Comparison of ENCODE assay signal across 7 mouse cellular contexts in the genomic region with DNA sequence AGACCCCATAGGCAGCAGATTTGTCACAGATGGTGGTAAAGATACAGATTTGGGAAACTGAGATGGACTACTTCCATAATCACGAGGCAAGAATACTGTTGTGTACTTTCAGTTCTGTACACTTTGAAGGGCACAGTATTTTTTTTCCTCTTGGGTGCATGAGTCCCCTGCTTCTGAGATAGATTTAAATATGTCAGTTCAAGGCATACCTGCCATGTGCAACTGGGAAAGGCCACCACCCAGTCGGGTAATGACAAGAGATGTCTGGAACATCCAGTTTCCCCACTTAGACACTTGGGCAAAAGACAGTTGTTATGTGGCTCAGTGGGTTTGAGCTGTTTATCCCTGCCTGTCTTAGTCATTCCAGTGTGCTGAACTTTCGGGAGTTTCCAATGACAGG. TPM values are rescaled to one million over a fixed set of nuclear protein-coding genes. Genes with fewer than 3 reads are reported as not detected.
DNase-seq lines count a peak whose midpoint lies in the region; ATAC-seq and TF ChIP-seq lines count a peak whose summit lies in the region.

No protein-coding gene starts in this region.

- 74% methylated on average over 3 of the region's 3 CpGs for WGBS in neural tube, embryonic 11.5 days
- WGBS in forebrain, embryonic 11.5 days, result 74% methylated on average over 3 of the region's 3 CpGs
- 71% methylated on average over 3 of the region's 3 CpGs for WGBS in limb, embryonic 10.5 days
- 36% methylated on average over 3 of the region's 3 CpGs for WGBS in olfactory bulb, adult 2 months

- no peaks in the 10 kb centered on the region for H3K36me3 ChIP-seq in neural tube, embryonic 11.5 days (ENCODE audit: control insufficient read depth, insufficient read depth, low read length)
- no peaks in the 10 kb centered on the region for H3K36me3 ChIP-seq in forebrain, embryonic 11.5 days (ENCODE audit: control insufficient read depth, insufficient read depth, low read length)
- H3K36me3 ChIP-seq in limb, embryonic 10.5 days, result no peaks in the 10 kb centered on the region

- TF ChIP-seq POLR2A in olfactory bulb, adult 2 months (IDR thresholded peaks at IDR 0.05; ENCODE audit: insufficient read depth, low read depth, low read length), result no peak

- no peak for ATAC-seq in neural tube, embryonic 11.5 days (ENCODE audit: insufficient read depth, low FRiP score, low TSS enrichment)
- ATAC-seq in forebrain, embryonic 11.5 days (replicated peaks; ENCODE audit: low FRiP score), result no peak

- no peak for DNase-seq in neural tube, embryonic 11.5 days (ENCODE audit: low spot score)
- DNase-seq in neural tube, embryonic 10.5 days (ENCODE audit: extremely low spot score, low spot score), result no peak
- DNase-seq in forebrain, embryonic 11.5 days (ENCODE audit: low spot score), result no peak
- DNase-seq in limb, embryonic 10.5 days (ENCODE audit: low spot score), result no peak
- DNase-seq in gastrocnemius, adult 8-10 months (ENCODE audit: low spot score in 2 of 2), result no peak
- DNase-seq in gastrocnemius, postnatal 36 days, result no peak

- H3K9me3 ChIP-seq in neural tube, embryonic 11.5 days (ENCODE audit: control insufficient read depth, low read length), result no peaks in the 10 kb centered on the region
- no peaks in the 10 kb centered on the region for H3K9me3 ChIP-seq in forebrain, embryonic 11.5 days (ENCODE audit: control insufficient read depth, low read length)
- H3K9me3 ChIP-seq in limb, embryonic 10.5 days (replicated peaks), result no peaks in the 10 kb centered on the region

- no peak for TF ChIP-seq CTCF in olfactory bulb, adult 2 months (IDR thresholded peaks at IDR 0.05; ENCODE audit: insufficient read depth, low read depth, low read length)

- H3K9ac ChIP-seq in neural tube, embryonic 11.5 days (ENCODE audit: low read length), result no peak overlapping the region
- peak overlapping the region; percentile 67; the same call in 1 of the 2 replicates for H3K9ac ChIP-seq in forebrain, embryonic 11.5 days (ENCODE audit: low read length)

- H3K27ac ChIP-seq in neural tube, embryonic 11.5 days (ENCODE audit: low read depth, low read length), result no peak overlapping the region
- no peak overlapping the region for H3K27ac ChIP-seq in forebrain, embryonic 11.5 days (ENCODE audit: low read depth, low read length)
- no peak overlapping the region for H3K27ac ChIP-seq in limb, embryonic 10.5 days
- H3K27ac ChIP-seq in olfactory bulb, adult 2 months (ENCODE audit: insufficient read depth, low read depth, low read length), result no peak overlapping the region

- peak overlapping the region; percentile 51 for H3K4me2 ChIP-seq in neural tube, embryonic 11.5 days (ENCODE audit: low read depth)
- peak overlapping the region; percentile 58 for H3K4me2 ChIP-seq in forebrain, embryonic 11.5 days (ENCODE audit: low read depth, low read length, severe bottlenecking)

- intact Hi-C loops in gastrocnemius, postnatal 36 days (cut with DNase I), result no loop called here

- no peaks in the 10 kb centered on the region for H3K4me1 ChIP-seq in neural tube, embryonic 11.5 days (ENCODE audit: control insufficient read depth, insufficient read depth, low read length)
- no peaks in the 10 kb centered on the region for H3K4me1 ChIP-seq in forebrain, embryonic 11.5 days (replicated peaks; ENCODE audit: control insufficient read depth, insufficient read depth, low read length)
- no peaks in the 10 kb centered on the region for H3K4me1 ChIP-seq in limb, embryonic 10.5 days
- H3K4me1 ChIP-seq in olfactory bulb, adult 2 months (ENCODE audit: control insufficient read depth, insufficient read depth, low read length), result peaks cover 2% of the 10 kb centered on the region; the same call in 1 of the 2 replicates

- H3K27me3 ChIP-seq in neural tube, embryonic 11.5 days (ENCODE audit: control insufficient read depth, insufficient read depth, low read length), result no peaks in the 10 kb centered on the region
- no peaks in the 10 kb centered on the region for H3K27me3 ChIP-seq in forebrain, embryonic 11.5 days (ENCODE audit: control insufficient read depth, insufficient read depth, low read length)
- peaks cover 5% of the 10 kb centered on the region; the same call in 1 of the 2 replicates for H3K27me3 ChIP-seq in limb, embryonic 10.5 days (ENCODE audit: low read depth, poor library complexity, severe bottlenecking)

- H3K4me3 ChIP-seq in neural tube, embryonic 11.5 days (ENCODE audit: low read depth, low read length), result peak overlapping the region; percentile 51
- H3K4me3 ChIP-seq in forebrain, embryonic 11.5 days (ENCODE audit: low read depth, low read length), result peak overlapping the region; percentile 54
- H3K4me3 ChIP-seq in limb, embryonic 10.5 days, result peak overlapping the region; percentile 64
- H3K4me3 ChIP-seq in olfactory bulb, adult 2 months (ENCODE audit: insufficient read depth, low read depth, low read length), result peak overlapping the region; percentile 89; the same call in 1 of the 2 replicates

RNA-seq across cellular contexts. Expression of a gene that starts 0.9 kb away (rescaled TPM):
- 15.4 and 16.3 TPM in 2 replicates for polyA plus RNA-seq in neural tube, embryonic 11.5 days (2014; fragmentation: Nextera tagmentation; extraction: Ambion mirVana)
- polyA plus RNA-seq in forebrain, embryonic 11.5 days (2014; fragmentation: Nextera tagmentation; extraction: Ambion mirVana), result 14.3 and 14.8 TPM in 2 replicates
- 4.5 and 6.0 TPM in 2 replicates for polyA plus RNA-seq in limb, embryonic 10.5 days (2016; fragmentation: Nextera tagmentation; extraction: Ambion mirVana)
- not detected in 2 replicates for polyA plus RNA-seq in olfactory bulb, adult 2 months (2012; ENCODE audit: insufficient read depth, insufficient read length, low replicate concordance, missing spikeins)
- total RNA-seq in gastrocnemius, adult 8-10 months (2022), result 10 to 100 TPM; 36.7 to 44.8 (median 40.1) TPM
- total RNA-seq in gastrocnemius, postnatal 36 days (2021), result 10 to 100 TPM; 33.2 to 38.4 TPM
